Mouse (Mus musculus) ES-Bruce4 (cell line): Measurements from ENCODE around the gene Arhgap45. TPM values are rescaled to one million over a fixed set of nuclear protein-coding genes. Genes with fewer than 3 reads are reported as not detected.

Source experiments
- H3K27ac ChIP-seq: 2 replicates; pipeline ENCODE4 v1.5.1; 2012; ENCODE audit warnings: low read length, inconsistent platforms; ENCODE audit not compliant: insufficient read depth
- H3K27me3 ChIP-seq: 2 replicates; pipeline ENCODE4 v1.6.1; 2012; ENCODE audit warnings: mild to moderate bottlenecking, low read length, inconsistent platforms; ENCODE audit not compliant: control insufficient read depth, poor library complexity, insufficient read depth, severe bottlenecking
- H3K36me3 ChIP-seq: 2 replicates; pipeline ENCODE4 v1.6.1; 2012; ENCODE audit warnings: inconsistent platforms, mild to moderate bottlenecking, low read length, moderate library complexity; ENCODE audit not compliant: control insufficient read depth, poor library complexity, insufficient read depth, severe bottlenecking
- H3K4me1 ChIP-seq: one replicate; pipeline ENCODE4 v1.8.1; 2011; ENCODE audit warnings: low read length; ENCODE audit not compliant: control insufficient read depth, insufficient read depth
- H3K4me3 ChIP-seq: 2 replicates; pipeline ENCODE4 v1.5.1; 2011; ENCODE audit warnings: low read depth, mild to moderate bottlenecking, low read length
- H3K9ac ChIP-seq: 2 replicates; pipeline ENCODE4 v1.6.1; 2012; ENCODE audit warnings: low read depth, mild to moderate bottlenecking, inconsistent platforms; ENCODE audit not compliant: poor library complexity, severe bottlenecking
- H3K9me3 ChIP-seq: replicated peaks from 2 replicates; pipeline ENCODE4 v1.6.1; 2012; ENCODE audit warnings: mild to moderate bottlenecking, low read length, inconsistent platforms; ENCODE audit not compliant: control insufficient read depth, poor library complexity, insufficient read depth, severe bottlenecking
- CTCF ChIP-seq: IDR thresholded peaks from one replicate; pipeline ENCODE4 v1.8.1; 2011; ENCODE audit warnings: low read depth, low read length
- EP300 ChIP-seq: IDR thresholded peaks from 2 replicates; pipeline ENCODE4 v1.6.1; 2011; ENCODE audit warnings: low read depth, low read length; ENCODE audit not compliant: insufficient read depth
- POLR2A ChIP-seq: IDR thresholded peaks from one replicate; pipeline ENCODE4 v1.8.1; 2011; ENCODE audit warnings: low read length; ENCODE audit not compliant: insufficient read depth
- polyA plus RNA-seq: library from polyadenylated mRNA; stranded (reverse); fragments of >200 nt; gene quantifications from 2 replicates; pipeline ENCODE4 v1.2.4, GENCODE M21; 2011; ENCODE audit warnings: low read depth; ENCODE audit not compliant: missing spikeins, insufficient read depth, insufficient read length

Gene Arhgap45
- polyA plus RNA-seq, 1 experiment, result 6.5 TPM

- no peaks in the 10 kb centered on the region for H3K27me3 ChIP-seq
Observed at GRCm38 (mm10) chr10:80047041-80047565, 30.6 kb downstream of the Arhgap45 start, which contains the start of gene Gpx4. TSS of gene Gpx4 (plus strand) at chr10:80047166.

GRCm38 (mm10) chr10:80048396-80048795, 31.9 kb downstream of the Arhgap45 start:
- peak overlapping the region; percentile 30; the same call in 1 of the 2 replicates for H3K9ac ChIP-seq
- peak overlapping the region; percentile 1; the same call in 1 of the 2 replicates for H3K4me3 ChIP-seq

More at GRCm38 (mm10) chr10:80047041-80047565, 30.6 kb downstream of the Arhgap45 start, which contains the start of gene Gpx4:
- H3K9me3 ChIP-seq, result no peaks in the 10 kb centered on the region
- no peaks in the 10 kb centered on the region for H3K36me3 ChIP-seq
- TF ChIP-seq EP300 (no peak), CTCF (no peak), POLR2A (no peak)
- peak within 1 kb of the TSS; percentile 92 for H3K27ac ChIP-seq
- peak within 1 kb of the TSS; percentile 30 for H3K9ac ChIP-seq
- peaks cover 5% of the 10 kb centered on the region for H3K4me1 ChIP-seq
- peak within 1 kb of the TSS; percentile 43 for H3K4me3 ChIP-seq

GRCm38 (mm10) chr10:80048834-80049233, 32.4 kb downstream of the Arhgap45 start:
- H3K9ac ChIP-seq, result no peak overlapping the region
- no peaks in the 10 kb centered on the region for H3K9me3 ChIP-seq
- H3K27me3 ChIP-seq, result no peaks in the 10 kb centered on the region
- H3K27ac ChIP-seq, result peak overlapping the region; percentile 19
- H3K4me3 ChIP-seq, result 0 out of 2 replicates have a peak overlapping the region, but pooled peaks have one; percentile 1
- no peaks in the 10 kb centered on the region for H3K36me3 ChIP-seq
- H3K4me1 ChIP-seq, result peaks cover 6% of the 10 kb centered on the region
- TF ChIP-seq CTCF, result no peak
- no peak for TF ChIP-seq EP300
- TF ChIP-seq POLR2A, result no peak

More at GRCm38 (mm10) chr10:80048396-80048795, 31.9 kb downstream of the Arhgap45 start:
- H3K36me3 ChIP-seq, result no peaks in the 10 kb centered on the region
- H3K9me3 ChIP-seq, result no peaks in the 10 kb centered on the region
- H3K27ac ChIP-seq, result peak overlapping the region; percentile 19
- H3K4me1 ChIP-seq, result peaks cover 6% of the 10 kb centered on the region
- TF ChIP-seq CTCF (no peak), EP300 (peak; percentile 64; the same call in 1 of the 2 replicates), POLR2A (no peak)
- H3K27me3 ChIP-seq, result no peaks in the 10 kb centered on the region

GRCm38 (mm10) chr10:80050244-80050643, 33.8 kb downstream of the Arhgap45 start:
- TF ChIP-seq EP300 (peak; percentile 92), CTCF (no peak)
- no peak overlapping the region; the same call in 1 of the 2 replicates for H3K4me3 ChIP-seq
- peaks cover 6% of the 10 kb centered on the region for H3K4me1 ChIP-seq

GRCm38 (mm10) chr10:80050885-80051617, 34.6 kb downstream of the Arhgap45 start:
- Histone ChIP-seq H3K36me3 (peaks cover 10% of the 10 kb centered on the region), H3K9me3 (no peaks in the 10 kb centered on the region), H3K27me3 (no peaks in the 10 kb centered on the region), H3K4me1 (peaks cover 6% of the 10 kb centered on the region), H3K4me3 (peak overlapping the region; percentile 9; the same call in 1 of the 2 replicates), H3K9ac (peak overlapping the region; percentile 71; the same call in 1 of the 2 replicates), H3K27ac (peak overlapping the region; percentile 99)
- TF ChIP-seq POLR2A, result no peak
- peak; percentile 98 for TF ChIP-seq EP300
- no peak for TF ChIP-seq CTCF

More at GRCm38 (mm10) chr10:80050244-80050643, 33.8 kb downstream of the Arhgap45 start:
- H3K9ac ChIP-seq, result peak overlapping the region; percentile 12
- H3K27ac ChIP-seq, result peak overlapping the region; percentile 99
- no peaks in the 10 kb centered on the region for H3K27me3 ChIP-seq
- peaks cover 2% of the 10 kb centered on the region; the same call in 1 of the 2 replicates for H3K36me3 ChIP-seq
- H3K9me3 ChIP-seq, result no peaks in the 10 kb centered on the region
